Mouse (Mus musculus): ENCODE measurements around the gene Il20ra.
A peak's percentile ranks its signal among the peaks of the same experiment; 100 is the strongest.

The Il20ra gene

GRCm38 (mm10) chr10:19747661-19748060 is 35.3 kb downstream of the Il20ra start:
- peak; percentile 25 for DNase-seq (ENCODE audit: extremely low read depth, low read depth, low spot score)

GRCm38 (mm10) chr10:19765459-19765858 is 53.1 kb downstream of the Il20ra start:
- DNase-seq (ENCODE audit: extremely low read depth, low read depth, low spot score): peak; percentile 21

- no peak for DNase-seq (ENCODE audit: extremely low read depth, low read depth, low spot score)
Observed at GRCm38 (mm10) chr10:19779092-19779491, 66.7 kb downstream of the Il20ra start.

GRCm38 (mm10) chr10:19781365-19781764 is 69.0 kb downstream of the Il20ra start:
- no peak for DNase-seq (ENCODE audit: extremely low read depth, low read depth, low spot score)

- DNase-seq (ENCODE audit: extremely low read depth, low read depth, low spot score): peak; percentile 8
Observed at GRCm38 (mm10) chr10:19794996-19795395, 82.6 kb downstream of the Il20ra start.

- no peak for DNase-seq (ENCODE audit: extremely low read depth, low read depth, low spot score)
Observed at GRCm38 (mm10) chr10:19802958-19803357, 90.6 kb downstream of the Il20ra start.

GRCm38 (mm10) chr10:19804763-19805162 is 92.4 kb downstream of the Il20ra start:
- no peak for DNase-seq (ENCODE audit: extremely low read depth, low read depth, low spot score)
